Mouse (Mus musculus): ENCODE data around the gene Etnk2.
"Not testable (repeated sequence)": the region's sequence is repeated elsewhere in the genome, so short reads cannot be mapped to it uniquely, and the experiment has no call there.

Etnk2 gene

DNA sequence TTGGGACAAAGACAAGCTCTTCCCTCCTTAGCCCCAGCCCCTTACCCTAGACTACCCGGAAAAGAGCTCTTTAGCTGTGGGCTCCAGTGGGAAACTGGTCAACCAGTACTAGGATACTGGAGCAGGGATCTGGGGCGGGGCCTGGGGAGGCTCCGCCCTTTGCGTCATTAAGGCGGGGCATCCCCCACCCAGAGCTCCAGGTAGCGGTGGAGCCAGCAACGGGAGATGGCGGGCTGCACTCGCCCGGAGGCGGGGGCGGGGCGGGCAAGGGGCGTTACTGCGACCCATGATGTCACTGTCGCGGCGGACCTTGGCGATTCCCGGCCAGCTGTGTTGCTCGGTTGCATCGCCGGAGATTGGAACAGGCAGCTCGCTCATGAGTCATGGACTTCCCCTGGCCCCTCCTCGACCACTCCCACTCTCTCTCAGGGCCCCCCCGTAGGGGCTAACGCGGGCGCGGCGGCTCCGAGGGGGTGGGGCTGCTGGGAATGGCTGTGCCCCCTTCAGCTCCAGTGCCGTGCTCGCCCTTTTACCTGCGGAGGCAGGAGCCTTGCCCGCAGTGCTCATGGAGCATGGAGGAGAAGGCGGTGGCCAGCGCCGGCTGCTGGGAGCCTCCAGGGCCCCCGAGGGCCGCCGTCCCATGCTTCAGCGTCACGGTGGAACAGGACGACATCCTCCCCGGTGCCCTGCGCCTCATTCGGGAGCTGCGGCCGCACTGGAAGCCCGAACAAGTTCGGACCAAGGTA lies at the start of gene Etnk2:
Gene Etnk2 (plus strand): TSS at position 297 of the 746 bp plus-strand sequence.
- DNase-seq (ENCODE audit: low spot score): peak; percentile 95

DNA sequence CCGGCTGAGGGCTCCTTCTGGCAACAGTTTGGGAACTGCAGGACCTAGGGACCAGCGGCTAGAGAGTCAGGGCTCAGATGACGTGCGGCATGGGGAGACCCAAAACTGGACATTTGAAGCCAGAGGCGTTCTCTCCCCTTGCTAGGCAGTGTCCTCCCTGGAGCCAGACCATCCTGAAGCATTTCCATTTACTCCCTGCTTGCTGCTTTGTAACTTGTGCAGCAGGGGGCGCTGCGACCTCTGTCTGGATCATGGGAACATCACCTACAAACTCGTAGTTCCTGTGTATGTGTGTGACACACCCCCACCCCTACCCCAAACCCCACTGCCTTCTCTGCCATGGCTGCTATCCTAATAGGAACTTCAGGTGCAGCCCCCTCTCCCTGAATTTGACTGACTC lies 49.0 kb upstream of the Etnk2 start:
- peak; percentile 87 for DNase-seq (ENCODE audit: low spot score)

DNA sequence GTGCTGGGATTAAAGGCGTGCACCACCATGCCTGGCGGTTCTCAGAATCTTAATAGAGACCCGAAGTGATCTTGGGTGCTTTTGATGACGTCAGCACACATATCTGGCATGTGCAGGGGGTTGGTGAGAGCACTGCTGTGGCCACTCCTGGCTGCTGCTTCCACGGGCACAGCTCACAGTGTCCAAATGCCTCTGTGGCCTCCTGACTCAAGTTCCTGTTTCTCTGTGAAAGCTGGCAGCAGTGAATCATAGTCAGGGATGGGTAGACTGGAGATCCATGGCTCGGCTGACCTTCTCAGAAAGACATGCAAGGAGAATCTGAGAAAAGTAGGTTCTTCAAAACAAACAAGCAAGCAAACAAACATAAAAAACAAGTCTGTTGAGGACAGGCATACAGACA lies 47.6 kb upstream of the Etnk2 start:
- DNase-seq (ENCODE audit: low spot score): no peak

DNA sequence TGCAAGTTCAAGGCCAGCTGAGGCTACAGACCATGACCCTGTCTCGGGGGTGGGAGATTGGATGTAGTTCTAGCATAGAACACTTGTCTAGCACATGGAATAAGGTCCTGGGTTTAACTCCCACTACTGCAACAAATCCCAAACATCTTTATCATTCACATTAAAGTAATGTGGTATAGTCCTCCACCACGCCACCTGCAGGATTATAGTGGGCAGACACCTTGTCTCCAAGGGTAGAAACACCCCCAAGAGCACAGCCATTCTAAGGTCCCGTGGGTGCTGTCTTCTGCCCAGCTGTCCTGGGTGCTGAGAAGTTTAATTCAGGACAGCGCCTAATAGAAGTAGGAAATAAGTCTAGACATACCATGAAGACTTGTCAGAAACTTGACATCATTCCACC lies 46.8 kb upstream of the Etnk2 start:
- DNase-seq (ENCODE audit: low spot score): no peak

DNA sequence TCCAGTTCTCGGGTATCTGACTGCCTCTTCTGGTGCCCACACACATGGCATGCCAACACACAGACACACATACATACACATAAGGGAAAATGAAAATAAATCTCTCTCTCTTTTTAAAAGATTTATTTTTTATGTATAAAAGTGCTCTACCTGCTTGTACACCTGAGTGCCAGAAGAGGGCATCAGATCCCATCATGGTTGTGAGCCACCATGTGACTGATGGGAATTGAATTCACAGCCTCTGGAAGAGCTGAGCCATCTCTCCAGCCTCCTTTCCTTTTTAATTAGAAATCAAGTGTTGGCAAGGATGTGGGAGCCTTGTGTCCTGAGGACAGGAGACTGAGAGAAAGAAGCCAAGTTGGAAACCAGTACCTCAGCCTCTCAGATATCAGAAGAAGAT lies 46.2 kb upstream of the Etnk2 start:
- DNase-seq (ENCODE audit: low spot score): no peak

DNA sequence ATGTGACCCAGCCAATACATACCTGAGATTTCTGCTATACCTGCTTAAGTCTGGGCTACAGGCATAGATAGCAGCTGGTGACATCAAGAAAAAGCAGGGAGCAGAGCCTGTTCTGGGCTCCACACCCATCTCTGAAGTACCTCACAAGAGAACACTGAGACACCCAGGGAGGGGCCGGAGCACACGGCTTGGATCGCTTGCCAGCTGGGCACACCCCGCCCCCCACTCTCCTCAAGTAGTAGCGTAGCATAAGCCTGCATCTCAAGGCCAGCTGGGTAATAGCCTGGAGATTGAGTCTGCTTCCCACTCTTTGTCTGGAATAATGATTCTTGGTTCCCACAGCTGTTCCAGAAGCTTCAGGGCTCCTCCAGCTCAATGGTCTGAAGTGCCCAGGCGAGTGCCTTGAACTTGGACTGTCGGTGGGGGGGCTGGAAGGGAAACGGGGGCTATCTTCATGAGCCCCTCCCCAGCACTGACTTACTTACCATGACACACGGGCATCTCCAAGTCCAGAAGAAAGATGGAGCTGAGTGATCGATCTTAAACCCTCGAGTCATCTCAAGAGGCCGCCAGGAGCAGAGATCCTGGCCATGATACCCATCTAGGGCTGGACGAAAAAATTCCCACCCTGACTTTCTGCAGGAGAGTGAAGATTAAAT lies 42.0 kb upstream of the Etnk2 start, which contains the start of gene Kiss1:
Gene Kiss1 (plus strand): TSS at position 609 of the 659 bp plus-strand sequence.
- DNase-seq (ENCODE audit: low spot score): peak; percentile 69

DNA sequence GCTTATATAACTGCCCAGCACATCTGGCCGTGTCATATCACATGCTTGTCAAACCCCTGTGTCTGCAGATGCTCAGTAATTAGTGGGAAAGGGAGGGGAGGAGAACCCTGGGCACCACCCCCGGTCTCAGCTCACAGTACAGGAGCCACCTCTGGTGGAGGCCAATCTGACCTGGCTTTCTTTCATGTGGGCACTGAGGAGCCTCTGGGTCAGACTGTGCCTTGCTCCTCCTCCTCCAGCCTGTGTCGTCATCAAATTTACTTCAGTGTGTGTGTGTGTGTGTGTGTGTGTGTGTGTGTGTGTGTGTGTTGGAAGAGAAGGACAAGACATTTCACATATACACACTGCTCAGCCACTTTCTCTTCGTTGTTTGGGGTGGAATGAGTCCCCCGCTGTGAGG lies 40.0 kb upstream of the Etnk2 start:
- no peak for DNase-seq (ENCODE audit: low spot score)

DNA sequence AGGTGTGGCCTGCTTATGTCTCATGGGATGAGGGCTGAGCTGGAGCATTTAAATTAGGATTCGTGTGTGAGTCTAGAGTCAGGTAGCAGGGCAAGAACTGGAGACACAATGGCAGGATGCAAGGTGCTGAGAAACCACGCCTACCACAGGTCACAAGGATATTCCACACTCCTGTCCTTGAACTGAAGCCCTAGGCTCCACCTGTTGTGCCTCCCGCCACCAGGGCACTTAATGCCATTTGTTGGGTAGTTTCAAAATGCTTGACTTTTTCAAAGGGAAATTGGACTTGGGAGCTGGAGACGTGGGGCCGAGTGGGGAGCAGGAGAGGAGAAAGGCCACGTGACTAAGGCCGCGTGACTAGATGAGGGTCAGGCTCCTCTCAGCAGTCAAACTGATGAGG lies 37.4 kb upstream of the Etnk2 start:
- no peak for DNase-seq (ENCODE audit: low spot score)

DNA sequence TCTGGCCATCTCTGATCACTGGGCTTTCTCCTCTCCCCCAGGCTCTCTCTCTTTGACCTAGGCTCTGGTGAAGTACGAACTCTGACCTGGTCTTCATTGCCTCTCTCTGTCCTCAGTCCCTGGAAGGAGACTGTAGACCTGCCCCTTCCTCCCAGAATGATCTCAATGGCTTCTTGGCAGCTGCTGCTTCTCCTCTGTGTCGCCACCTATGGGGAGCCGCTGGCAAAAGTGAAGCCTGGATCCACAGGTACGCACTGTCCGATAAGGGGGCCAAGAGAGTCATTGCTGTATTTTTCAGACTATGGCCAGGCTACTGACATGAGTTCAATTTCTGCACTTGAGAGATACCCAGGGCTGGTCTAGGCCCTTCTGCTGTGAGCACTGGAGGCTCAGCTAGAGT lies 36.3 kb upstream of the Etnk2 start:
- DNase-seq (ENCODE audit: low spot score): no peak

DNA sequence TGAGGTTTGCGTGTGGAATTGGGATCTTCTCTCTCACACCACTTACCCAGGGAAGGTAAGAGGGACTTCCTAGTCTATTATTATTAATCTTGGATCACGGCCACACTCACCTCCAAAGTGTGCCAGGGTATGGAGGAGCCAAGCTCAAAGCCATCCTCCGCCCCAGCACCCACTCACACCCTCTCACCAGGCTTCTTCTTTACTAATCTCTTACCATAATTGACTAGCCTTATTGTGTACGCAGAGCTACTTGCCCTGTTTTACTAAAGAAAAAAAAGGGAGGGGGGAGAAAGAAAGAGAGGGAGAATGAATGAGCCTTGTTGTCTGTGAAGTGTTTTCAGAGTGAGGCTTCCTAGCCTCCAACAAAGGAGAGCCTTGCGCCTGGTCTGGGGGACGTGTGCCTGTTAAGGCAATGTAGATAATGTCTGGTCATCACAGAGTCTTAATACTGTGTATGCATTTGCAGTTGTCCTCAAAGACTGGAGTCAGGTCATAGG lies 35.0 kb upstream of the Etnk2 start:
- no peak for DNase-seq (ENCODE audit: low spot score)

DNA sequence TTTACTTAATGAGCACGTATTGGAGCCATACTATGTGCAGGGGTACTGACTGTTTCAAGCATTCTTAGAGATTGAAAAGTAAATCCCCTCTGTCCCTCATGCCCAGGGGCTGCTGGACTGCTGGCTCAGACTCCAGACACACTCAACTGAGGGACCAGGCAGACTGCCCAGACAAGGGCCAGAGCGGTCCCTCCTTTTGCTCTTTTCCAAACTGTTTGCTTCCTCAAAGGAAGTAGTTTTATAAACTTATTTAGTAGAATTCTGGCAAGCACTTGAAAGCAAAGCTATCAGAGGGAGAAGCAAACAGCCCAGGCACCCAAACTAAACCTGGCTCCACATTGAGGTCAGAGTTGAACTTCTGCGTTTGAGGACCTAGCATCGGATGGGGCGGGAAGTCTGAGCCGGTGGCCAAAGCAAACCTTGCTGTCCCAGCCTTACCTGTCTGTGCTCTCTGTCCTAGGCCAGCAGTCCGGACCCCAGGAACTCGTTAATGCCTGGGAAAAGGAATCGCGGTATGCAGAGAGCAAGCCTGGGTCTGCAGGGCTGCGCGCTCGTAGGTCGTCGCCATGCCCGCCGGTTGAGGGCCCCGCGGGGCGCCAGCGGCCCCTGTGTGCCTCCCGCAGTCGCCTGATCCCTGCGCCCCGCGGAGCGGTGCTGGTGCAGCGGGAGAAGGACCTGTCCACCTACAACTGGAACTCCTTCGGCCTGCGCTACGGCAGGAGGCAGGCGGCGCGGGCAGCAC lies 34.3 kb upstream of the Etnk2 start:
- no peak for DNase-seq (ENCODE audit: low spot score)

DNA sequence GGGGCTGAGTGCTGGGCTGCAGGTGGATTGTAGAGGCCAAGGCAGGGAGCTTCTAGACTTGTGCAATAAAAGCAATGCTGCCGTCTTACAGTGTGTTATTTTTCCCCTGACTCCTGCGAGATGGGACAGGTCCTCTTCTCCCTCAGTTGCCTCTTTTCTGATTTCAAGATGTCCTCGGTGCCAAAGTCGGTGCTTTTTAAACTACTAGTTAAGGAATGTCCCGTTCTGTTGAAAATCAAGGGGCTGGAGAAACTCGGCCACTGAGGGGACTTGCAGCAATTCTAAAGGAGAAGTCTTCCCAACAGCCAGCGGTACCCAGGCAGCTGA lies 33.8 kb upstream of the Etnk2 start:
- no peak for DNase-seq (ENCODE audit: low spot score)

DNA sequence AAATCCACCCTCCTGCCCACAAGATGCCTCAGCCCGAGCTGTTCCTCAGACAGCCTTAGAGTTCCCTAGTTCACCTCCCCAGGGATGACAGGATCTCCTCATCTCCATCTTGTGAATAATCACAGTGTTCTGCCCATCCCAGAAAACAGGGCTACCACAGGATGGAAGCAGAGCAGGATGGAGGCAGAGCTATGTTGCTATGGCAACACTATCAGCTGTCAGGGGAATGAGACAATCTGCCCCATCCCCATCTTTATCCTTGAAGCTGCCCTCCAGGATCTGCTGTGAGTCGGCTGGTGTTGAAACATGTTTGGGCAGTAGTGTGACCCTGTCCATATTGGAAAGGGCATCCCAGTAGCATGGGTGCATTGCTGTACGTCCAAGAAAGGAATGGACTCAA lies 32.2 kb upstream of the Etnk2 start:
- DNase-seq (ENCODE audit: low spot score): no peak

DNA sequence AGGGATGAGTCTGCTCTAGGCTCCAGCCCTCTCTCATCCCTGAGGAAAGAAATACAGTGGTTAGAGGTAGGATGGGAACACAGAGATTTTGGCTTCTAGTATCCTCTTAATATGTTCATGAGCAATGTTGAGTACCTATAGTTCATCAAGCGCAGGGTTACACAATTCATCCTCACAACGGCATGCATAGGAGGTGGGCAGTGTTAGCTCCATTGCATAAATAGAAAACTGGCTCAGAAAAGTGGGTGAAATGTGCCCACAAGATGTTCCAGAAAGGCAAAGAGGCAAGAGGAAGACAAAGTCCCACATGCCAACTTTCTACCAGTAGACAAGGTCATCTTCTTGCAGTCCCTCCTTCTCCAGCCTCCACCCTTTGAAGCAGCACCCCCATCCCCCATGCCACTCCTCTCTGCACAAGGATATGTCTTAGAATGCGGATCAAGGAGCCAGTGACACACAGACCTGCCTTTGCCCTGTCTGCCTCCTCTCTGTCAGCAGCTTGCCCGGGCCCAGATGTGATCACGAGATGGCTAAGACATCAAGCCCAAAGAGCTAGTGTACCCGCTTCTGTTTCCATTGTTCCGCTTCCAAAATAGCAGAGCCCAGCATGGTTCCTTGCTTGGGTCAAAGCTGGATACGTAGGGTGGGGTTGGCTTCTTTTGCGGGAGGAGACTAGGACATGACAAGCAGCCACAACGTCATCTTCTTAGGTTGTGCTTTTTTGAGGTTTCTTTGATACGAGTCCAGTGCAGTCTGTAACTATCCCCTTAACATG lies 30.5 kb upstream of the Etnk2 start:
- no peak for DNase-seq (ENCODE audit: low spot score)

DNA sequence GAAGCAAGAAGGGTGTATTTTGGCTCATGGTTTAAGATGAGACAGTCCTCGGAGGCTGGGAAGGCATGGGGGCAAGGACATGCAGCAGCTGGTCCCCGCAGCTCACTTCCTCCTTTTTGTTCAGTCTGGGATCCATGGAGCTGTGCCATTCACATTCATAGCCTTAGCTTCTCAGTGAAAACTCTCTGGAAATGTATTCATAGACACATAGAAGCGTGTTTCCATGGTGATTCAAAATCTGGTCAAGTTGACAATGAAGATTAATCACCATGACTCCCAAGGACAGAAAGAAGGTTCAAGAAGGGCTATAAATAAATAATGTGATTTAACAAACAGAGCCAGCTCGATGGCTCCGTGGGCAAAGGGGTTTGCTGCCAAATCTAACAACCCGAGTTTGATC lies 29.4 kb upstream of the Etnk2 start:
- no peak for DNase-seq (ENCODE audit: low spot score)

DNA sequence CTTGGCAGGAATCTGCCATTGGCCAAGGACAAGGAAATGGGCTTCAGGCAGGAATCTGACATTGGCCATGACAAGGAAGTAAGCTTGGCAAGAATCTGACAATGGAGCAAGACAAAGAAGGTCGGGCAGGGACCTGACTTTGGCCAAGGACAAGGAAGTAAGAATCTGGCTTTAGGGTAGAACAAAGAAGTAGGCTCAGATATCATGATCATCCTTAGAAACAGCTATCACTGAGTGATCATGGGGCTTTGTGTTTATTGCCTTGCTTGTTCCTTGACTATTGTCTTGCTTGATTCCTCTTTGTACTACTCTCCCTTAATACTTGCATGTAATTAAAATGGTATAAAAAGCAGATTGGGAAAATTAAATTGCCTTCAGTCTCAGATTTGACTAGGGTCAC lies 23.0 kb upstream of the Etnk2 start:
- DNase-seq (ENCODE audit: low spot score): not testable (repeated sequence)

DNA sequence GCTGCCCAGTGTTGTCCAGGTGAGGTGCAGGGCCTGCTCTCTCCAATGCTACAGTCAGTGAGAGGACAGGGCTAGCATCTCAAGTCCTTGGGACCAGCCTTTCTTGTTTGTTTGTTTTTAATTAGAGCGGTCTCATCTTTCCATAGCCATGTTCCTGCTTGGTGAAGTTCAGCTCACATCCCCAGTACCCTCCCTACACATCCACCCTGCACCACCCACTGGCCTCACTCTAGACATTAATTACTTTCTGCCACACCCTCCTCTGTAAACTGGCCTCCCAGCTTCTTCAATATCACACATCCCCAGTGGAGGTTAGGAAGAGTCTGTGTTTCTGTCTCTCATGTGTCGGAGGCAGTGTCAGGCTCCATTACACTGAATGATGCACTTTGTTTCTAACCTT lies 19.0 kb upstream of the Etnk2 start:
- DNase-seq (ENCODE audit: low spot score): no peak

DNA sequence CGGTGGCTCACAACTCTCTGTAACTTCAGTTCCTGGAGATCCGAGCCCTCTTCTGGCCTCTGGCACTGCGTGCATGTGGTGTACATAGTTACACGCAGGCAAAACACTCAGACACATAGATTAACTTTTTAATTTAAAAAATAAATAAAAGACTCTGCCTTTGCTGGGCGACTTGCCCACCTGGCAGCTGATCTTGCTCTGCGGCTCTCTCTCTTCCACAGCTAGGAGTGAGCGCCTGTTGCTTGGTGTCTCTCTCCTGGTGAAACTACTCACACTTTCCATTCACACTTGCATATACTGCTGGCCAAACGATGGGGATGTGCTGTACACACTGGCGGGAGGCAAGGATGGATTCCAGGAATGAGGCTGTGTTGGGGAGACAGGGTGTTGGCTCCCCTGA lies 16.8 kb upstream of the Etnk2 start:
- no peak for DNase-seq (ENCODE audit: low spot score)

DNA sequence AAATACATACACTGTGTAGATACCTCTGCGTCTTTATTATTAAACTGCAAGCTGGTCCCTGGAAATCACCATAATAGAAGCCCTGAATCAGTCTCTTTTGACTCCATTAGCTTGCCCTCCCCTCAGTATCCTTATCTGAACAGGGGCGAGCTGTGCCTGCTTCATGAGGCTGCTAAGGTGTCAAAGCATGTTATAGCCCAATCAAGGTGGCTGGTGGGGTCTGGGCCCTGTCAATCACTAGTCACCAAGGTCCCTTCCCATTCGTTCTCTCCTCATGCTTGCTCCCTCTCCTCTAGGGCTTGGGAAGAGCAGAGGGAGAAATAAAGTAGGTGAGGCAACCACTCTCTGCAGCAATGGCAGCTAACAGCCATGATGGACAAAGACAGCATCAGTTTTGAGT lies 16.1 kb upstream of the Etnk2 start:
- DNase-seq (ENCODE audit: low spot score): no peak

DNA sequence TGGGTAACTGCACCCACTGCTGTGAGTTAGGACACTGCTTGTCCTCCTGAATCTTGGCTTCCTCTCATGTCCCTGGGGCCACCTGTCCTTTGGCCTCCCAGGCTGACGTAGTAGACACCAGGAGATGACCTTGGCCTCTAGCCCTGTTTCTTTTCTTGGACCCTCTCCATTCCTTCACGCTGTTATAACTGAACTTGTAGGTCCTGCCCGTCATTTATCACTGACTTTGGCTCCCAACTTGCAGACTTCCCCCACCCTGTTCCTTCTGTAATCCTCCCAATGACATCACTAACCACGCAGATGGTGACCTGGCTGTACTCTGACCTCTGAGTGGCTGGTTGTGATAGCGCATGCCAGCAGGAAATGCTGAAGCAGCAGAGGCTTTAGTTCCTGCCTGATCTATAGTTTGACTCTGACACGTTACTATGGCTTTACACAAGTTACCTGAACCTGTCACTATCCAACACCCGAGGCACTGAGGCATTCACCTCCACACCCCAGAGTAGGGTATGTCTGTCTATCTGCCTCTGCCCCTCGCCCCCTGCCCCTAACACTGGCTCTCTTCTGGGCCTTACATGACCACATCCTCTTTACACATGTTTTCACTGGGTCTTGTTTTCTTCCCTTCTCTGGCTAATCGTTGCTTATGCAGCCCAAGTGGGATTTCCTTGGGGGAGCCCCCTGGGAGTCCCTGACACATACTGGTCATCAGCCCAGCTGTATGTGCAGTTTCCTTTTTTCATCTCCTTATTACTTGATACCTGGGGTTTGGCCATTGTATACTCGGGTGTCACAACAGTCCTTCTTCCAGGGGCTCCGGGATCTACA lies 15.5 kb upstream of the Etnk2 start:
- DNase-seq (ENCODE audit: low spot score): peak; percentile 39

DNA sequence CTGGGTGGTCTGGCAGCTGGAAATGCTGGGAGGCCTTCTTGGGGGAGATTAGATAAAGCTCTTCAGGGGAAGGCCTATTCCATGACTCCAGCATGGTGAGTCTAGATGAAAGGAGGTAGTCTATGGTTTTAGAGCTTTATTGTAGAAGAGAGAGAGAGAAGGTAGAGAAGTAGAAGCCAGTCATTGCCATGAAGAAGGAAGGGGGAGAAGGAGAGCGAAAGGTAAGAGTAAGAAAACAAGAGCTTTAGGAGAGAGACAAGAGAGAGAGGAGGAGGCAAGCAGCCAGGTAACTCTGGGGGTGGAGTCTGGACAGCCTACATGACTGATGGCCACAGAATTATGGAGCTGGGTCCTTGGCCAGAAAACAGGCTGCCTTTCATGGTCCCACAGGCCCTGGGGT lies 13.2 kb upstream of the Etnk2 start, which contains the start of gene Ren1:
Gene Ren1 (plus strand): TSS at position 301 of the 400 bp plus-strand sequence.
- no peak for DNase-seq (ENCODE audit: low spot score)

Measured in testis, postnatal 10 days (tissue).